Comparison of ENCODE assay signal across 18 mouse cellular contexts in the genomic region with DNA sequence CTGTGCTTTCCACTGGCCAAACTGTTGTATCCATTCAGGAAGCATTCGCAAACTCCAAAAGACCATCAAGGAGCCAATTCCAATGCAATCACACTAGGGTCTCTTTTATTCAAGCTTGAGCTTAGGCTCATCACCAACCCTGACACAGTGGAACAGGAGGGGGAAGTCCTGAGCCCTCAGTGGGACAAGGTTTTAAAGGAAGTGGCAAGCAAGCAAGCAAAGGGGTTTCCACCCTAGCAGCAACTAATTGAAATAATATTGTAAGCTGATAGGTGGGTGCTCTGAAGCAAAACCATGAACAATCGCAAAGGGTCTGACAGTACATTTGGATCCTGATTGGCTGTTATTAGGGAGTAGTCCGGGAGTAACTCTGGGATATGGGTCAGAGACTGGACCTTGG. TPM values are rescaled to one million over a fixed set of nuclear protein-coding genes. Genes with fewer than 3 reads are reported as not detected.
DNase-seq lines count a peak whose midpoint lies in the region; TF ChIP-seq lines count a peak whose summit lies in the region.
"Had no signal": no experiment of that assay in that cellular context is flagged by ENCODE, and none has a peak within 500 bp of the region (broad histone marks: within the 10 kb centered on the region; RNA-seq: fewer than 3 reads in every experiment).

No protein-coding gene starts in this region.

- 0 out of 2 replicates have a peak overlapping the region, but pooled peaks have one; percentile 1 for H3K4me2 ChIP-seq in CH12.LX (ENCODE audit: insufficient read depth, low read depth, poor library complexity, severe bottlenecking)

- no peaks in the 10 kb centered on the region for H3K79me2 ChIP-seq in CH12.LX (replicated peaks; ENCODE audit: control insufficient read depth, extremely low read depth, insufficient read depth, poor library complexity, severe bottlenecking)

- peak; percentile 55 for DNase-seq in CH12.LX (ENCODE audit: extremely low read depth)
- no peak for DNase-seq in left cerebral cortex, adult 11 months (ENCODE audit: low spot score)
- DNase-seq: adrenal gland, adult 2 months; adrenal gland, adult 8-10 months; adrenal gland, postnatal 10 days; adrenal gland, postnatal 14 days; adrenal gland, postnatal 25 days; adrenal gland, postnatal 36 days; B cell, adult 2 months; cerebellum, adult 11 months; cerebellum, adult 11-12 months; cerebellum, adult 18-20 months; cerebellum, adult 2 months; cerebellum, adult 8-10 months had no signal

- peak; percentile 48 for TF ChIP-seq EP300 in CH12.LX (IDR thresholded peaks at IDR 0.05; ENCODE audit: low read length)

- peak overlapping the region; percentile 21; the same call in 1 of the 2 replicates for H3K27ac ChIP-seq in CH12.LX (ENCODE audit: insufficient read depth, low read depth)

- no peak for TF ChIP-seq POLR2A in CH12.LX (IDR thresholded peaks at IDR 0.05; ENCODE audit: low read depth, low read length)

- H3K36me3 ChIP-seq in CH12.LX (replicated peaks in 1 of 2; ENCODE audit: control insufficient read depth in 1 of 2, insufficient read depth in 1 of 2, low read length in 1 of 2), result no peaks in the 10 kb centered on the region
- H3K36me3 ChIP-seq: G1E had no signal

- in situ Hi-C loops in CH12.LX (cut with MboI; ENCODE audit: low pct_ligation_motif_present, low pct_unique_long_range_greater_than_20kb, low sequenced_read_pairs), result no loop called here

- peaks cover 22 to 62% of the 10 kb centered on the region in 2 experiments for H3K4me1 ChIP-seq in CH12.LX (ENCODE audit: control insufficient read depth in 1 of 2, insufficient read depth in 2 of 2)

- no peak overlapping the region for H3K4me3 ChIP-seq in CH12.LX (replicated peaks in 1 of 3; ENCODE audit: low read depth in 2 of 3, low read length in 2 of 3, poor library complexity in 1 of 3)

- no peak for TF ChIP-seq CTCF in CH12.LX (conservative IDR thresholded peaks at IDR 0.05 in 1 of 2, IDR thresholded peaks at IDR 0.05 in 1 of 2; ENCODE audit: low read depth in 2 of 2, low read length in 2 of 2)

- no peak overlapping the region for H3K9ac ChIP-seq in CH12.LX (ENCODE audit: insufficient read depth, low read depth)

- no peaks in the 10 kb centered on the region for H3K9me3 ChIP-seq in CH12.LX (replicated peaks; ENCODE audit: low read length)
- H3K9me3 ChIP-seq: G1E had no signal

- TF ChIP-seq RAD21 in CH12.LX (IDR thresholded peaks at IDR 0.05; ENCODE audit: low read depth, low read length), result no peak

- H3K27me3 ChIP-seq in CH12.LX (replicated peaks), result no peaks in the 10 kb centered on the region

- dilution Hi-C loops in CH12.LX (cut with MboI; ENCODE audit: extremely low pct_ligation_motif_present, extremely low pct_unique_long_range_greater_than_20kb, low sequenced_read_pairs), result no loop called here

TF ChIP-seq in CH12.LX, 34 proteins besides CTCF, POLR2A, EP300 and RAD21:
- TF ChIP-seq CHD2 (IDR thresholded peaks at IDR 0.05; ENCODE audit: low read length) (0 out of 2 replicates have a peak, but pooled peaks have one; percentile 23), MEF2A (IDR thresholded peaks at IDR 0.05; ENCODE audit: borderline replicate concordance, low read depth, low read length) (peak; percentile 54), RCOR1 (conservative IDR thresholded peaks at IDR 0.05; ENCODE audit: low read depth, low read length) (no peak), ELF1 (IDR thresholded peaks at IDR 0.05; ENCODE audit: low read depth, low read length) (peak; percentile 62), IRF4 (IDR thresholded peaks at IDR 0.05; ENCODE audit: low read depth, low read length) (peak; percentile 47; the same call in 1 of the 2 replicates), NELFE (IDR thresholded peaks at IDR 0.05; ENCODE audit: low read depth, low read length) (no peak), JUND (conservative IDR thresholded peaks at IDR 0.05; ENCODE audit: low read depth, low read length) (no peak), PAX5 (IDR thresholded peaks at IDR 0.05; ENCODE audit: low read length) (no peak), ZC3H11A (IDR thresholded peaks at IDR 0.05; ENCODE audit: low read depth, low read length) (no peak), ZNF384 (IDR thresholded peaks at IDR 0.05; ENCODE audit: low read depth, low read length) (no peak), ETS1 (conservative IDR thresholded peaks at IDR 0.05; ENCODE audit: low read depth, low read length) (peak; percentile 31), TCF12 (IDR thresholded peaks at IDR 0.05; ENCODE audit: low read depth, low read length) (peak; percentile 45; the same call in 1 of the 2 replicates), MXI1 (IDR thresholded peaks at IDR 0.05; ENCODE audit: low read depth, low read length) (no peak), USF1 (IDR thresholded peaks at IDR 0.05; ENCODE audit: low read depth, low read length) (no peak)
TF ChIP-seq in CH12.LX: peak in this region for 6.

RNA-seq across cellular contexts. Expression of gene Hecw2, which starts 25.3 kb away (rescaled TPM):
- total RNA-seq in CH12.LX (2012; rRNA removed) (0.29 and 0.59 TPM in 2 replicates), CH12.LX (2014; rRNA removed) (0.05 and 0.38 TPM in 2 replicates)
- 0.14 and 0.25 TPM in 2 replicates for polyA plus RNA-seq in CH12.LX (2012; ENCODE audit: insufficient read length, low read depth)
- total RNA-seq: MEL had no signal
- polyA plus RNA-seq: CD4-positive, CD25-positive, alpha-beta regulatory T cell, adult 4 months; G1E had no signal

RNA-seq across cellular contexts. Expression of gene Ccdc150, which starts 30.2 kb away (rescaled TPM):
- not detected in 2 replicates for total RNA-seq in CH12.LX (2012; rRNA removed)
- not detected in 2 replicates for total RNA-seq in CH12.LX (2014; rRNA removed)
- polyA plus RNA-seq in CH12.LX (2012; ENCODE audit: insufficient read length, low read depth), result not detected in 2 replicates
- total RNA-seq: adrenal gland, adult 18-20 months; adrenal gland, postnatal 14 days; adrenal gland, postnatal 25 days had no signal
- polyA plus RNA-seq: adrenal gland, adult 2 months; G1E had no signal
